Mouse (Mus musculus) thymus, postnatal 4 days (tissue): ENCODE results near the gene Tnpo1.
A peak's percentile ranks its signal among the peaks of the same experiment; 100 is the strongest.
"Not testable (repeated sequence)": the region's sequence is repeated elsewhere in the genome, so short reads cannot be mapped to it uniquely, and the experiment has no call there.

ENCODE experiments used
- DNase-seq: peaks from one replicate; pipeline ENCODE4 v3.0.0; 2021

Tnpo1 gene

GRCm38 (mm10) chr13:98816981-98817660 is 109.1 kb downstream of the Tnpo1 start:
- DNase-seq: not testable (repeated sequence)

GRCm38 (mm10) chr13:98816571-98816970 is 109.6 kb downstream of the Tnpo1 start:
- DNase-seq: no peak

DNA sequence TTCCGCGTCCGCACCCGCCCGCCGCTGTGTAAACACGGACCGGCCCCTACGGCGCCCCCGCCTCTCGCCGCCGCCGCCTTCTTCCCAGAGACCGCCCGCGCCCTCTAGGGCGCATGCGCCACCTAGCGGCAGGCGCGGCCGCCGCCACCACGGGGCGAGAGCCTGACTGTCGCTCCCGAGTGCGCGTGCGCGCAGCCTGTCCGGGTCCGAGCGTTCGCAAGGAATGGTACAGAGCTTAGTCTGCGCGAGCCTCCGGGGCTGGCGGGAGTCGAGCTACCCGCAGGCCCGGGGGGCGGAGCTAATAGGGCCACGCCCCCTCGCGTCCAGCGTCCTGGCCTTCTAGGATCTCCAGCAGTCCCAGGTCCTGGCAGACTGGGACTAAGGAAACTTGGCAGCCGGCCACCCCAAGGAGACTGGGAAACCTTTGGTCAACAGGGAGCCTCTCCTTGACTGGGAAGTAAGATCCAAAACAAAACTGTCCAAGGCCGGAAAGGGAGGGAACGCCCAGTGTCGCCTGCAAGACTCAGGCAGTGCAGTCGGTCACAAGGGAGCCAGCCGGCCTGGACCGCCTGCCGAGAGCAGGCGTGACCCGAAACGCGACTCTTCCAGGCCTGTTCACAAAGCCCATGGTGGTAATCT is 110.9 kb downstream of the Tnpo1 start, which contains the start of gene Fcho2:
Gene Fcho2, minus strand, starts transcription at position 303 of the 639 bp plus-strand sequence.
- peak; percentile 97 for DNase-seq

DNA sequence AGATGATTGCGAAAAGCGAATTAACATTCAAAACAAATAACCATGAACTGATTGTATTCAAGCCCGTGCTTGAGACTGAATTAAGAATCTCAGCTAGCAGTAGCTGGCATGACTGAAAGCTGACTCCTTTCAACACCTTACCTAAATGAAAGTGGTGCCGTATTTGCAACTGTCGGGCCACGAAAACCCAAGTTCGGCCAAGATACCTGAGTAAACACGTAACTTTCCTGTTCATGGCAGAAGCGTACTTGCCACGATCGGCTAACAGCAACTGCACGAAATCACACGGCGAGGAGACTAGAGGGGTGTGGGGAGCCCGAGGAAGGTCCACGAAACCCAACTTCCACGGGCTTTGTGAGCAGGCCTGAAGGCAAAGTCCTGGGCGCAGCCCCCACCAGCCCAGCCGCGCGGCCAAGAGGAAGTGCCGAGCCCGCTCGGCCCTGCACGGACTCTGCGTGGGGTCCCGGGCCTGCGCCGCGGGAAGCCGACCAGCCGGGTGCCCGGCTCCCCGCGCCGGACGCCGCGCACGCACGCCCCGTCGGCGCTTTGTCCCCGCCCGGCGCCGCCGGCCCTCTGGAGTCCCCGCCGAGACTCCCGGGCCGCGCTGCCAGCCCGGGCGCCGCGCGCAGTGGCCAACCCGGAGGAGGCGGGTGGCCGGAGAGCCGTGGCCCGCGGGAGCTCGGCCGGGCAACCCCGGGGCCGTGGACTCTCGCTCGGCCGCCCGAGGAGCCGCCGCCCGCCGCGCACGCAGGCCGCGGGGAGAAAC is 111.7 kb downstream of the Tnpo1 start:
- DNase-seq: peak; percentile 68

- no peak for DNase-seq
Measured at GRCm38 (mm10) chr13:98813596-98814274, 112.4 kb downstream of the Tnpo1 start.

- DNase-seq: no peak
Measured at GRCm38 (mm10) chr13:98813167-98813566, 113.0 kb downstream of the Tnpo1 start.

GRCm38 (mm10) chr13:98812285-98812684 is 113.9 kb downstream of the Tnpo1 start:
- DNase-seq: no peak

DNA sequence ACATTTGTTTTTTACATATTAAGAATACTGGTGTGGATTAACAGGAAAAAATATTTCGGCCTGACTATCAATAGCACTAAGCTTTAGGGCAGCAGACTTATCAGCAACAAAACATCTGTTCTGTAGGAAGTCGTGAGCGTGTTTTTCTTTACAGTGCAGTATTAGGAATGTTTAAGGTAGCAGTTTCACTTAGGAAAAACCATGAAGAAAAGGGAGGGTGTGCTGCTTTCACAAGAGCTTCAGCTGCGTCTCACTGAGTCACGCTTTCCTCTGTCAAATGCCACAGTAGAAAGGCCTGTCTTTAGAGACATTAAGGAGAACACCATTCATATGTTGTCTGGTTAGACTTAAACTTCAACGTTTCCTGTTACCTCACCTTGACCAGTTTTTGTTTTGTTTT is 116.0 kb downstream of the Tnpo1 start:
- DNase-seq: no peak

- no peak for DNase-seq
Measured at GRCm38 (mm10) chr13:98809087-98809486, 117.1 kb downstream of the Tnpo1 start.

- no peak for DNase-seq
Measured at GRCm38 (mm10) chr13:98804480-98804879, 121.7 kb downstream of the Tnpo1 start.

- DNase-seq: no peak
Measured at GRCm38 (mm10) chr13:98803699-98804098, 122.5 kb downstream of the Tnpo1 start.

- no peak for DNase-seq
Measured at GRCm38 (mm10) chr13:98802957-98803356, 123.2 kb downstream of the Tnpo1 start.

DNA sequence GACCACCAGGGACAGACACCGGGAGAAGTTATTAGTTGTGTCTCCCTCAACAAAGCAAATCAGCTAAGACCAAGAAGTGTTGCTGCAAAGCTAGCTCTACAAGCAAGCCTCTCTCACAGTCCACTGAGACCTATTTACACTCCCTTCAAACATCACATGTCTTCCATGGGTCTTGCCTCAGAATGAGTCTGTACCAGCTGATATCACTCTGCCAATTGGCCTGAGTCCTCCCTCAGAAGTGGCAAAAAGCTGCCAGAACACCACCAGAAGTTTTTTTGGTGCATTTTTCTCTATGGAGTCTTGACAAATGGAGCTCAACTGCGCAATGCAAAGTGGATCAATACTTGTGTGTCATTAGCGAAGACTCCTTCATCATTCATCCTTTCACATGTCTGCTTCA is 130.7 kb downstream of the Tnpo1 start:
- no peak for DNase-seq

- no peak for DNase-seq
Measured at GRCm38 (mm10) chr13:98792864-98793263, 133.3 kb downstream of the Tnpo1 start.

GRCm38 (mm10) chr13:98791693-98792092 is 134.5 kb downstream of the Tnpo1 start:
- no peak for DNase-seq
